Mouse (Mus musculus) lung, postnatal 0 days (tissue): ENCODE measurements around the gene Erlec1. TPM values are rescaled to one million over a fixed set of nuclear protein-coding genes. Genes with fewer than 3 reads are reported as not detected.

ENCODE experiments used
- ATAC-seq: fragments of 200-750 bp; cut with Nextera tagmentation; 2 replicates; pipeline ENCODE4 v1.8.0; 2017; ENCODE audit warnings: moderate library complexity
- DNase-seq: peaks from one replicate; pipeline ENCODE4 v3.0.0-alpha.2; 2016; ENCODE audit warnings: low spot score
- H3K27ac ChIP-seq: fragments of 300-500 bp; sonication (generic); 2 replicates; pipeline ENCODE4 v1.5.1; 2014; ENCODE audit warnings: antibody characterized with exemption, mild to moderate bottlenecking, low read length, mixed read lengths
- H3K27me3 ChIP-seq: fragments of 300-500 bp; sonication (generic); replicated peaks from 2 replicates; pipeline ENCODE4 v1.6.1; 2014; ENCODE audit warnings: low read length, mixed read lengths; ENCODE audit not compliant: insufficient read depth
- H3K36me3 ChIP-seq: fragments of 300-500 bp; sonication (generic); 2 replicates; pipeline ENCODE4 v1.6.1; 2014; ENCODE audit warnings: low read length, mixed read lengths; ENCODE audit not compliant: insufficient read depth
- H3K4me1 ChIP-seq: fragments of 300-500 bp; sonication (generic); 2 replicates; pipeline ENCODE4 v1.6.1; 2014; ENCODE audit warnings: antibody characterized with exemption, low read depth, low read length, mixed read lengths; ENCODE audit not compliant: insufficient read depth
- H3K4me2 ChIP-seq: fragments of 300-500 bp; sonication (generic); replicated peaks from 2 replicates; pipeline ENCODE4 v1.6.1; 2014; ENCODE audit warnings: low read depth, mild to moderate bottlenecking, low read length, moderate library complexity, mixed read lengths
- H3K4me3 ChIP-seq: fragments of 300-500 bp; sonication (generic); 2 replicates; pipeline ENCODE4 v1.5.1; 2014; ENCODE audit warnings: low read depth, low read length
- H3K9ac ChIP-seq: fragments of 300-500 bp; sonication (generic); replicated peaks from 2 replicates; pipeline ENCODE4 v1.6.1; 2014; ENCODE audit warnings: low read depth, mild to moderate bottlenecking
- H3K9me3 ChIP-seq: fragments of 300-500 bp; sonication (generic); 2 replicates; pipeline ENCODE4 v1.6.1; 2016; ENCODE audit warnings: low read length, mixed read lengths
- CTCF ChIP-seq: IDR thresholded peaks from 2 replicates; pipeline ENCODE4 v1.5.1; 2016; ENCODE audit warnings: antibody characterized with exemption, mild to moderate bottlenecking
- EP300 ChIP-seq: IDR thresholded peaks from 2 replicates; pipeline ENCODE4 v1.6.1; 2016; ENCODE audit warnings: antibody characterized with exemption, mild to moderate bottlenecking, control low read depth
- WGBS: fragments of 180-500 bp; shearing (Covaris S2); extraction: QIAGEN DNeasy Blood & Tissue Kit; methylation state at CpG from one replicate; pipeline ENCODE4 v1.1.7; 2014; 5-methylcytosine and 5-hydroxymethylcytosine counted together
- polyA plus RNA-seq: library from polyadenylated mRNA; unstranded; fragments of >200 nt; fragmentation: Nextera tagmentation; extraction: Ambion mirVana; gene quantifications from 2 replicates; pipeline ENCODE4 v1.2.1, GENCODE M21; 2015

The Erlec1 gene
- polyA plus RNA-seq, 1 experiment from 2014 or later: 12.1 TPM

GRCm38 (mm10) chr11:30986625-30987017 lies 32.5 kb upstream of the Erlec1 start:
- no peak for DNase-seq
- ATAC-seq: peak; percentile 61
- H3K9me3 ChIP-seq: no peaks in the 10 kb centered on the region
- 0% methylated on average over 2 of the region's 2 CpGs for WGBS
- peak overlapping the region; percentile 63 for H3K4me3 ChIP-seq
- TF ChIP-seq CTCF (no peak), EP300 (no peak)
- no peaks in the 10 kb centered on the region for H3K27me3 ChIP-seq
- H3K27ac ChIP-seq: peak overlapping the region; percentile 85
- peak overlapping the region; percentile 76 for H3K4me2 ChIP-seq
- H3K9ac ChIP-seq: peak overlapping the region; percentile 66
- H3K4me1 ChIP-seq: peaks cover 4% of the 10 kb centered on the region; the same call in 1 of the 2 replicates
- no peaks in the 10 kb centered on the region for H3K36me3 ChIP-seq

- DNase-seq (peak; percentile 96), ATAC-seq (peak; percentile 98)
- Histone ChIP-seq H3K4me1 (peaks cover 4% of the 10 kb centered on the region; the same call in 1 of the 2 replicates), H3K27ac (peak within 1 kb of the TSS; percentile 85), H3K27me3 (no peaks in the 10 kb centered on the region), H3K4me3 (peak within 1 kb of the TSS; percentile 63), H3K9ac (peak within 1 kb of the TSS; percentile 66), H3K9me3 (no peaks in the 10 kb centered on the region), H3K4me2 (peak within 1 kb of the TSS; percentile 76), H3K36me3 (no peaks in the 10 kb centered on the region)
- TF ChIP-seq CTCF: no peak
- no peak for TF ChIP-seq EP300
- 1% methylated on average over 22 of the region's 22 CpGs for WGBS
Measured at GRCm38 (mm10) chr11:30985877-30986624, 31.9 kb upstream of the Erlec1 start, which contains the start of gene Chac2. Gene Chac2 (minus strand): TSS chr11:30986350.

- TF ChIP-seq CTCF (no peak), EP300 (no peak)
- ATAC-seq: no peak
- H3K9me3 ChIP-seq: no peaks in the 10 kb centered on the region
- H3K4me1 ChIP-seq: peaks cover 4% of the 10 kb centered on the region; the same call in 1 of the 2 replicates
- H3K27me3 ChIP-seq: no peaks in the 10 kb centered on the region
- no peak overlapping the region for H3K9ac ChIP-seq
- H3K36me3 ChIP-seq: no peaks in the 10 kb centered on the region
- H3K27ac ChIP-seq: no peak overlapping the region
- 34% methylated on average over 2 of the region's 2 CpGs for WGBS
- peak overlapping the region; percentile 76; the same call in 1 of the 2 replicates for H3K4me2 ChIP-seq
- no peak overlapping the region for H3K4me3 ChIP-seq
- DNase-seq: no peak
Measured at GRCm38 (mm10) chr11:30985237-30985636, 31.1 kb upstream of the Erlec1 start.

- WGBS: 1% methylated on average over 28 of the region's 32 CpGs
- Histone ChIP-seq H3K4me3 (peak overlapping the region; percentile 69), H3K9me3 (no peaks in the 10 kb centered on the region), H3K36me3 (no peaks in the 10 kb centered on the region), H3K4me1 (peaks cover 8% of the 10 kb centered on the region; the same call in 1 of the 2 replicates), H3K9ac (peak overlapping the region; percentile 71), H3K27me3 (no peaks in the 10 kb centered on the region), H3K4me2 (peak overlapping the region; percentile 67), H3K27ac (peak overlapping the region; percentile 85)
- ATAC-seq (peak; percentile 77), DNase-seq (peak; percentile 52)
- no peak for TF ChIP-seq CTCF
- no peak for TF ChIP-seq EP300
Measured at GRCm38 (mm10) chr11:30953469-30954154, 523 bp downstream of the Erlec1 start.

- H3K4me2 ChIP-seq: peak overlapping the region; percentile 67
- no peak overlapping the region for H3K27ac ChIP-seq
- DNase-seq (no peak), ATAC-seq (no peak)
- H3K36me3 ChIP-seq: no peaks in the 10 kb centered on the region
- peak overlapping the region; percentile 71; the same call in 1 of the 2 replicates for H3K9ac ChIP-seq
- H3K4me1 ChIP-seq: peaks cover 8% of the 10 kb centered on the region; the same call in 1 of the 2 replicates
- no peaks in the 10 kb centered on the region for H3K9me3 ChIP-seq
- no peaks in the 10 kb centered on the region for H3K27me3 ChIP-seq
- no peak for TF ChIP-seq EP300
- TF ChIP-seq CTCF: no peak
- 0 out of 2 replicates have a peak overlapping the region, but pooled peaks have one; percentile 69 for H3K4me3 ChIP-seq
- 33% methylated on average over 5 of the region's 5 CpGs for WGBS
Measured at GRCm38 (mm10) chr11:30952829-30953228, 1.3 kb downstream of the Erlec1 start.

GRCm38 (mm10) chr11:30943522-30943921 lies 10.6 kb downstream of the Erlec1 start:
- no peak for TF ChIP-seq EP300
- no peak for TF ChIP-seq CTCF
- Histone ChIP-seq H3K9ac (no peak overlapping the region), H3K4me2 (no peak overlapping the region), H3K4me1 (no peaks in the 10 kb centered on the region), H3K9me3 (no peaks in the 10 kb centered on the region), H3K27ac (no peak overlapping the region), H3K27me3 (no peaks in the 10 kb centered on the region), H3K36me3 (peaks cover 35% of the 10 kb centered on the region), H3K4me3 (no peak overlapping the region)
- WGBS: 93% methylated on average over 2 of the region's 2 CpGs
- ATAC-seq: no peak
- no peak for DNase-seq
